Mouse (Mus musculus): Measurements from ENCODE around the gene Bet1l. TPM values are rescaled to one million over a fixed set of nuclear protein-coding genes. Genes with fewer than 3 reads are reported as not detected.

Gene Bet1l
- 30.7 and 35.9 TPM in 2 replicates for polyA plus RNA-seq (2015; fragmentation: Nextera tagmentation; extraction: Ambion mirVana)

DNA sequence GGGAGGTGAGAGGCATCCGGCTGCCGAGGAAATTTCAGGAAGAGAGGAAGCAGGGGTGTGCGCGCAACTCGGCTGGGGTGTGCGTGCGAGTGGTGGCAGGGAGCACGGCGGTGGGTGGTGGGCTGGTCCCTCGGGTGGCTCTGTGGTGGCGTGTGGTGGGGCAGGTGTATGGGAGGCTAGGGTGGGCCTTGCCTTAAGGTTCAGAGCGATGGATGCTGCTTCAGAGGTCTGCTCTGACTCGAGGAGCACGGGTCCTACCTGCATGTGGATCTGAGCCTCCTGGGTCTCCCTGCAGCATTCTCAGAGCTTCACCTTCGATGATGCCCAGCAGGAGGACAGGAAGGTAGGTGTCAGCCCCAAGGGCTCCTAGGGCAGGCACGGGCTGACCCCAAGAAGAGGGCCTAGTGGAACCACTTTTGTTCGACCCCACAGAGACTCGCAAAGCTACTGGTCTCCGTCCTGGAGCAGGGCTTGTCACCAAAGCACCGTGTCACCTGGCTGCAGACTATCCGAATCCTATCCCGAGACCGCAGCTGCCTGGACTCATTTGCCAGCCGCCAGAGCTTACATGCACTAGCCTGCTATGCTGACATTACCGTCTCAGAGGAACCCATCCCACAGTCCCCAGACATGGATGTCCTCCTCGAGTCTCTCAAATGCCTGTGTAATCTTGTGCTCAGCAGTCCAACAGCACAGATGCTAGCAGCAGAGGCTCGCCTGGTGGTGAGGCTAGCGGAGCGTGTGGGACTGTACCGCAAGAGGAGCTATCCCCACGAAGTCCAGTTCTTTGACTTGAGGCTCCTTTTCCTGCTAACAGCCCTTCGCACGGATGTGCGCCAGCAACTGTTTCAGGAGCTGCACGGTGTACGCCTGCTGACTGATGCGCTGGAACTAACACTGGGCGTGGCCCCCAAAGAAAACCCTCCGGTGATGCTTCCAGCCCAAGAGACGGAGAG, at the start of gene Bet1l:
Bet1l (minus strand) TSS at position 28 of the 956 bp plus-strand sequence.
- H3K9ac ChIP-seq (replicated peaks) = peak within 1 kb of the TSS; percentile 90
- peak within 1 kb of the TSS; percentile 99 for H3K27ac ChIP-seq (ENCODE audit: low read depth)
- H3K4me2 ChIP-seq (ENCODE audit: low read depth, low read length) = peak within 1 kb of the TSS; percentile 85
- no peaks in the 10 kb centered on the region for H3K27me3 ChIP-seq (ENCODE audit: insufficient read depth, low read length)
- peak within 1 kb of the TSS; percentile 80 for H3K4me3 ChIP-seq (ENCODE audit: low read depth, low read length)
- no peak for TF ChIP-seq EP300 (IDR thresholded peaks at IDR 0.05; ENCODE audit: low read depth)
- no peak for TF ChIP-seq CTCF (IDR thresholded peaks at IDR 0.05; ENCODE audit: low read depth)
- 28% methylated on average over 40 of the region's 40 CpGs for WGBS (ENCODE audit: insufficient replicate concordance)
- peaks cover 57% of the 10 kb centered on the region for H3K36me3 ChIP-seq (replicated peaks; ENCODE audit: insufficient read depth, low read length)
- no peaks in the 10 kb centered on the region for H3K9me3 ChIP-seq (ENCODE audit: low read length)
- peak; percentile 3 for ATAC-seq
- no peak for DNase-seq
- peaks cover 32% of the 10 kb centered on the region for H3K4me1 ChIP-seq (ENCODE audit: insufficient read depth)

DNA sequence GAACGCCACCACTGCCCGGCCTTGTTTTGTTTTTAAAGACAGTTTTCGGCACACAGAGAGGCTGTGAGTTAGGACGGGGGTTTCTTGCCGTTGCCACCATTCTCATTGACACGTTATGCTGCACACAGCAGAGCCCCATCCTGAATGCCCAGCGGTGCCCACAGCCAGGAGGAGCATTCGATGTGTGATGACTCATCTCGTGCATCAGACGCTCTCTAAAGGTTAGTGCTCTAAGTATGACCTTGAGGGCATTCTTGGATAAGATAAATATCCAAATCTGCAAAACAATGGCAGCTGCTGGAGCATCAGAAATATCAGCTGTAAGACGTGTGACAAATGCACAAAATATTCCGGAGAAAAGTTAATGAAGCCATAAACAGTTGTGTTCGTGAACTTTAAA, 49.8 kb upstream of the Bet1l start:
- no peaks in the 10 kb centered on the region; the same call in none of the 2 replicates for H3K4me1 ChIP-seq (ENCODE audit: insufficient read depth)
- H3K4me2 ChIP-seq (ENCODE audit: low read depth, low read length) = peak overlapping the region; percentile 64
- H3K36me3 ChIP-seq (replicated peaks; ENCODE audit: insufficient read depth, low read length) = no peaks in the 10 kb centered on the region
- peak overlapping the region; percentile 45 for H3K4me3 ChIP-seq (ENCODE audit: low read depth, low read length)
- peak overlapping the region; percentile 61 for H3K9ac ChIP-seq (replicated peaks)
- peak overlapping the region; percentile 86 for H3K27ac ChIP-seq (ENCODE audit: low read depth)
- H3K9me3 ChIP-seq (ENCODE audit: low read length) = no peaks in the 10 kb centered on the region
- WGBS (ENCODE audit: insufficient replicate concordance) = 71% methylated on average over 13 of the region's 13 CpGs
- DNase-seq = no peak
- H3K27me3 ChIP-seq (ENCODE audit: insufficient read depth, low read length) = no peaks in the 10 kb centered on the region
- ATAC-seq = no peak
- TF ChIP-seq EP300 (IDR thresholded peaks at IDR 0.05; ENCODE audit: low read depth) (no peak), CTCF (IDR thresholded peaks at IDR 0.05; ENCODE audit: low read depth) (no peak)

DNA sequence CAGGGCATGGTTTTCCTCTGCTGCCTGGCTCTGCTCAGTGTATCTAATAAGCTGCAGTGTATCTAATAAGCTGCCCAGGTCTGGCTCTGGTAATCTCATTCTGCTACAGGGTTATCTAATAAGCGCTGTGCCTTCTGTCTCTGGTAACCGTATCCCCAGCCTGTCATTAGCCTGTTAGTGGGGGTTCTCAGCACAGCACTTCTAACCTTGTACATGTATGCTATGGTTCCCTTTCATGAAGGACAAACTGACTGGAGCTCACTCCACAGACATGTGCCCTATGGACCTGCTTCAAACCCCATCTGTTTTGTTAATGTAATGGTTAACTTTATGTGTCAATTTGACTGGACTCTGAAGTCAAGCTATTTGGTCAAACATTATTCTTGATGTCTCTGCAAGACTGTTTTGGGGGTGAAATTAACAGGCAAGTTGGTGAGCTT, 48.3 kb upstream of the Bet1l start:
- Histone ChIP-seq H3K4me1 (ENCODE audit: insufficient read depth) (no peaks in the 10 kb centered on the region; the same call in 1 of the 2 replicates), H3K4me3 (ENCODE audit: low read depth, low read length) (peak overlapping the region; percentile 45), H3K9me3 (ENCODE audit: low read length) (no peaks in the 10 kb centered on the region), H3K27me3 (ENCODE audit: insufficient read depth, low read length) (no peaks in the 10 kb centered on the region), H3K36me3 (replicated peaks; ENCODE audit: insufficient read depth, low read length) (no peaks in the 10 kb centered on the region), H3K9ac (replicated peaks) (peak overlapping the region; percentile 61; the same call in 1 of the 2 replicates), H3K27ac (ENCODE audit: low read depth) (peak overlapping the region; percentile 86), H3K4me2 (ENCODE audit: low read depth, low read length) (peak overlapping the region; percentile 64)
- 42% methylated on average over 2 of the region's 2 CpGs for WGBS (ENCODE audit: insufficient replicate concordance)
- no peak for DNase-seq
- no peak for TF ChIP-seq EP300 (IDR thresholded peaks at IDR 0.05; ENCODE audit: low read depth)
- TF ChIP-seq CTCF (IDR thresholded peaks at IDR 0.05; ENCODE audit: low read depth) = no peak
- peak; percentile 67 for ATAC-seq

DNA sequence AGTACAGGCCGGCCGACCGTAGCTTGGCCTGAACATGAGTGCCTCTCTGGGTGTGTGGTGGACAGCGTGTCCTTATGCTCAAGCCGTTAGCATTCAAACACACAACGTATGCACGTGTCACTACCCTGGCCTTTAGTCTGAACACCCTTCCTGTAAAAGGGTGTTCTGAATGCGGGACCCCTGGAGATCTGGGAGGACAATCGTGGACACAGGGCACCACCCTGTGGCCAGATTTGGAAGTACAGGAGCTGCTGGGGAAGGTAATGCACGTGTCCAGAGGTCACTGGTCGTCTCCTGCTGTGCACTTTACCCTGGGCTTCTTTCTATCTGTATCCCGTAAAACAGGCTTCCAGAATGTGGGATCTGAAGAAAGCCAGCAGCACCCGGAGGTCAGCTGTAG, 45.8 kb upstream of the Bet1l start:
- Histone ChIP-seq H3K27me3 (ENCODE audit: insufficient read depth, low read length) (no peaks in the 10 kb centered on the region), H3K27ac (ENCODE audit: low read depth) (peak overlapping the region; percentile 52; the same call in 1 of the 2 replicates), H3K4me3 (ENCODE audit: low read depth, low read length) (no peak overlapping the region), H3K9ac (replicated peaks) (no peak overlapping the region; the same call in 1 of the 2 replicates), H3K4me2 (ENCODE audit: low read depth, low read length) (no peak overlapping the region), H3K36me3 (replicated peaks; ENCODE audit: insufficient read depth, low read length) (peaks cover 7% of the 10 kb centered on the region; the same call in 1 of the 2 replicates), H3K9me3 (ENCODE audit: low read length) (no peaks in the 10 kb centered on the region), H3K4me1 (ENCODE audit: insufficient read depth) (no peaks in the 10 kb centered on the region; the same call in 1 of the 2 replicates)
- TF ChIP-seq EP300 (IDR thresholded peaks at IDR 0.05; ENCODE audit: low read depth) (no peak), CTCF (IDR thresholded peaks at IDR 0.05; ENCODE audit: low read depth) (peak; percentile 96)
- peak; percentile 87 for DNase-seq
- peak; percentile 43 for ATAC-seq
- WGBS (ENCODE audit: insufficient replicate concordance) = 20% methylated on average over 13 of the region's 13 CpGs

DNA sequence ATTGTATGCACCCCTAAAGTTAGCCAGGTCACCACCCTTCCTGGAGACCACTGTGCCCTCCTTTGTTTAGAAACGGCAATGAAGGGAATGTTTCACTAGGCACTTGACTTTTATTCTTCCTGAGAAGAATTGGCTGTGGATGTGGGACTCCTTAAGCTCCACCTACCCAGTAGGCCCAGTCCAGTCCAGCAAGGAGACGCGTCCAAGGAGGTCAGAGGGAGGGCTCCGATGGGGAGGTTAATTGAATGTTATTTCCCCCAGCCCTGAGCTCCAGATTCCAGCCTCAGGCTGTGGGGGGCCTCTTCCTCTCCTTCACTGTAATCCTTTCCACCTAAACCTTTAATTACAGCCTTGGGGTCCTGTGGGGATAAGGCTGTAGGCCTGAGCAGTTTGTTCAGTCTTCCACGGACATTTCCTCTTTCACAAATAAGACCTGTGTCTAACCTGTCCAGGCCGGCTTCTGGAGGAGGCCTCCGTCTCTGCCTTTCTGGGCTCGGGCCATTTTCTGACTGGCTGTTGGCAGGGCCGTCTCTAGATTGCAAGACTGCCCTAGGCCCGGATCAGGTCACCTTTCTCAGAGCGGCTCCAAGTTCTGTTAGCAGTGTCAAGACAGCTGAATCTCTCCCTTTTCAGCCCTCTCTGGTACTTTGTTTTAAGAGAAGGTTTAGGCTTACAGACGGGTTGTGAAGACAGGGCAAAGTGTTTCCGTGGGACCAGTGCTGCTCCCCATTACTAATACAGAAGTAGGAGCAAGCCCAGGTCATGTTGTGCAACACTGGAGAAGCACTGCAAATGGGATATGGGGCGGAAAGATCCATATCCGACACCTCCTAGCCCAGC, 44.9 kb upstream of the Bet1l start:
- Histone ChIP-seq H3K4me2 (ENCODE audit: low read depth, low read length) (no peak overlapping the region), H3K27me3 (ENCODE audit: insufficient read depth, low read length) (no peaks in the 10 kb centered on the region), H3K9me3 (ENCODE audit: low read length) (no peaks in the 10 kb centered on the region), H3K4me1 (ENCODE audit: insufficient read depth) (no peaks in the 10 kb centered on the region), H3K36me3 (replicated peaks; ENCODE audit: insufficient read depth, low read length) (peaks cover 17% of the 10 kb centered on the region), H3K27ac (ENCODE audit: low read depth) (no peak overlapping the region), H3K9ac (replicated peaks) (no peak overlapping the region), H3K4me3 (ENCODE audit: low read depth, low read length) (no peak overlapping the region)
- ATAC-seq = no peak
- TF ChIP-seq CTCF (IDR thresholded peaks at IDR 0.05; ENCODE audit: low read depth) (no peak), EP300 (IDR thresholded peaks at IDR 0.05; ENCODE audit: low read depth) (no peak)
- no peak for DNase-seq
- WGBS (ENCODE audit: insufficient replicate concordance) = 75% methylated on average over 15 of the region's 15 CpGs
